Mouse (Mus musculus) cerebellum, postnatal 4 days (tissue): ENCODE results near the gene Gm17606.
"Not testable (repeated sequence)": the region's sequence is repeated elsewhere in the genome, so short reads cannot be mapped to it uniquely, and the experiment has no call there.

ENCODE experiments used
- DNase-seq, 2 experiments: peaks; one replicate each; pipeline ENCODE4 v3.0.0; 2022; ENCODE audit warnings: low spot score in 2 of 2, mixed read lengths in 1 of 2

Gene Gm17606

DNA sequence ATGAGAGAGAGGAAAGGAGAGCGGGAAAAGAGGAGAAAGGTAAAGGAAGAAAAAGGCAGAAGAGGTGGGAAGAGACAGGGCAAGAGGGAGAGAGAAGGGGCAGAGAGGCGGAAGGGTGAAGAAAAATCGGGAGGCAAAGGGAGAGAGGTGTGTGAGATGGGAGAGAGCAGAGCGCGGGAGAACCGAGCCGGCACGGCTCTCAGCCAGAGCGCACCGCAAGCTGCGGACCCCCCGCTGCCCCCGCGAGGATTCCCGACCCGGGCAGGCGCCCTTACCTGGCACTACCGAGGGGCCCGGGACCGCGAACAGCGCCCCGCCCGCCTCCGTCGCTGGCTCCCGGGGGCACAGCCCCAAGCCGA, at the start of gene Gm17606:
Gm17606 (plus strand) TSS at position 7 of the 359 bp plus-strand sequence.
- no peak for DNase-seq

DNA sequence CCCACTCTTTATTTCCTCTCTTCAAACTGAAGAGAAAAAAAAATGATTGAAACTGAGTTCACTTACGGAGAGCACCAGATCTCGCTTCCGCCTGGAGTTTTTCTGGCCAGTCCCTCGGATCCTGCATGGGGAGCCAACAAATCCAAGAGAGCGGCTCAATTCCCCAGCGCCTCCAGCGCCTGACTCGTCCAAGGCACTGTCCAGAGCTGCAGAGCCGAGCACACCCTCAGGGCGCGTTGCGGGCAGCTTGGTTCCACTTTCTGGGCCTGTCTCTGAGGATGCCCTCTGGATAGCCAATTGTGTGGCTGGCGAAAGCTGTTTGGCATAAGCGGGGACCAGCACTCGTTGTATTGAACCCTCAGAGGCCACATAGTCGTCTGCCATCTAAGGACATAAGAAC, 49.7 kb upstream of the Gm17606 start:
- DNase-seq = no peak

DNA sequence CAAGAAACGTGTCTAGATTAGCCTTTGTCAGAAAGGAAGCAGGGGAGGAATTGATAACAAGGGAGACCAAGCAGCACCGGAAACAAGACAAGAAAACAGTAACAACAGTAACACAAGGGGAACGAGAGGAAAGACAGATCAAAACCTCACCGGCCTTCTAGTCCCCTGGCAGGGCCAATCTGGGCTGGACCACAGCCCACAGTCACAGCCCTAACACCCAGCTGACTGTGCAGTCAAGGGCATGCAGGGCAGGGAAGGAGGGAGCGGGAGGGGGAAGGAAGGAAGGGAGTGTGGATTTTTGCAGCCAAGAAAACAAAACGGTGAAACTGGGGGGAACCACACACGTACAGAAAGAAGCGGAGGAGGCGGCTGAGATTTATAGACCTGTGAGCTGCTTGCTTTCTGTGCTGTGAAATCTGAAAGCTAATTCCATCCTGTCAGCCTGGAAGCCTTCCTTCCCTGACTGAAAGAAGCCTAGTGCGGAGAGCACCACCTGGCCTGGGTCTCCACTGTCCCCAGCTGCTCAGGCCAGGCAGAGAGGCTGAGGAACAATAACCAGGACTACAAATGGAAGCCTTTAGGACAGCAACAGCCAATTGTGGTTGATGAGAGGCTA, 48.3 kb upstream of the Gm17606 start:
- no peak for DNase-seq

DNA sequence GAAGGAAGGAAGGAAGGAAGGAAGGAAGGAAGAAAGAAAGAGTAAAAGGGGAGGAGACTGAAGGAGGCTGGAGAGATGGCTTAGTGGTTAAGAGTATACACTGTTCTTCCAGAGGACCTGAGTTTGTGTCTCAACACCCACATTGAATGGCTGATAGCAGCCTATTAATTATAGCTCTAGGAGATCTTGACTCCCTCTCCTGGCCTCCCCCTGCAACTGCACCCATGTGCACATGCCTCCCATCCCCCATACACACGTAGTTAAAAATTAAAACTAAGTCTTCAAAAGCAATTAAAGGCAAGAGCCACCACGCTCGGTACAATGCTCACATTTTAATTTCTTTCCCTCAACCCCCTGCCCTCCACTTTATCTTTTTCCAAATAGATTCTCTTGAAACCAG, 46.7 kb upstream of the Gm17606 start:
- no peak for DNase-seq

DNA sequence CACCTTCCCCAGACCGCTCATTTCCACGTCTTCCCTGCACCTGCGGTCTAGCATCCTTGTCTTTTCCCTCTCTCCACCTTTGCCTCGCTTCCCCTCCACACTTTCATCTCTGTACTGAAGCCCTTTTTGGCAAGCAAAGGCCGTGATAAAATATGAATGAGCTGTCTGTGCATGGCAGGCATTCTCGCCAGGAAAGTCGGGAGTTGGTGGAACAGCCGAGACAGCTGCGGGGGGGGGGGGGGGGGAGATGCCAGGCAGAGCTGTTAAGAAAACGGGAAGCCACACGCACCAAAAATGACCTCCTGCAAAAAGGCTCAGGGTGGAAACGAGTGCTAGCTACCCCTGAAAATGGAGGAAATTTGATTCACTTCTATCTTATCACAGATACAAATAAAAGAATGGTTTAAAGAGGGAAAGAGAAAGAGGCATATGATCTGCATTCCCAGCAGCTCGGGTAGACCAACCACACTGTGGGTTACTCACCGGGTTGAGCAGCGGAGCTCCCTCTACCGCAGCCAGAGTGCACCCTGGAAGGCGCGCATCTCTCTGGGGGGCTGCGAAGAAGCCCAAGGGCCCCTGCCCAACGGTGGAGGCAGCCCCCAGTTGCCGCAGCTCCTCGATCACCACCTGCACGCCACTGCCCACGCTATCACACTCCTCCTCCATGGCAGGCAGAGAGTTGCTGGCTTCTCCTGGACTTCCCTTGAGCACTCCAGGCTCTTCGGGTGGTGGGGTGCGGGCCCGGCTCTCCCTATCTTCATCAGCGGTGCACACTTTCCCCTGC, 45.9 kb upstream of the Gm17606 start:
- DNase-seq = no peak

DNA sequence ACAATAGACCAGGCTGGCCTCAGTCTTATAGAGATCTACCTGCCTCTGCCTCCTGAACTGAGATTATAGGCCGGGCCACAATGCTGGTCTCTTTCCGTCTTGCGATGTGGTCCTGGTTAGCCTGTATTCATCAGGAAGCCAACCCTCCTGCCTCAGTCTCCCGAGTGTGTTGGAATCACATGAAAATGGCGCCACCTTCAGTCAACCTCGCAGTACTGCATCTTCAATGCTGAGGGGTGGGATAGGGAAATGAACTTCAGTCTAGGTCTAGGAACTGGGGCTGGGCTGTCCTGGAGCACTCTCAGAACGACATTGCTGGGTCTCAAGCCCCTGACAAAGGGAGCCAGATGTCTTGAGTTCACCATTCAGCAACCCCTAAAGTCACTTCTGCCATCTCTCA, 43.7 kb upstream of the Gm17606 start:
- no peak for DNase-seq

DNA sequence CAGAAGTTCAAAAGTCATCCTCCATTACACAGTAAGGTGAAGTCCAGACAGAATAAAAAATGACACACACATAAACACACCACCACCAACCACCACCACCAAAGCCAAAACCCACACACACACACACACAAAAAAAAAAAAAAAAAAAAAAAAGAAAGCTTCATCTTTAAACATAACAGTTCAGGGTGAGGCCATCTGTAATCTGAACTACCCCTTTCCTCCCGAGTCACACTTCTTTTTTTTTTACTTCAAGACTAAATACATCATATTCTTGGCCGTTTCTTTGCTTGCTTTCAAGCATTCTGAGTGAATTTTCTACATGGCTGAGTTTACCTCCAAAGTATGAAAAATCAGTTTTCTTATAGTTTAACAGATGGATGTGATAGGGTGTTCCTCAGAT, 39.2 kb upstream of the Gm17606 start:
- no peak for DNase-seq

DNA sequence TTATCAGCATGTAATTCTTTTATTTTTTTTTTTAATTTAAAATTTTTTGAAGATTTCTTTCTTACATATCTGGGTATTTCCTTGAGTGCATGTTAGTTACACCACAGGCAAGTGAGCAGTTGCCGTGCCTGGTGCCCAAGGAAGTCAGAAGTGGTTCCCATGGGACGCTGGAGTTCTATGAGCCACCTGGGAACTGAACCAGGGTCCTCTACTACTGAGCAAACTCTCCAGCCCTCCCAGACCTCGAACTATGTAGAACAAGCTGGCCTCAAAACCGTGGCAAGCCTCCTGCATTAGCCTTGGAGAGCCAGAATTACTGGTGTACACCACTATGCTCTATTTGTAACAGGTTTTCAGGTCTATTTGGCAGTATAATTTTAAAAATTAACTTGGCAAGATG, 38.1 kb upstream of the Gm17606 start:
- DNase-seq = no peak

DNA sequence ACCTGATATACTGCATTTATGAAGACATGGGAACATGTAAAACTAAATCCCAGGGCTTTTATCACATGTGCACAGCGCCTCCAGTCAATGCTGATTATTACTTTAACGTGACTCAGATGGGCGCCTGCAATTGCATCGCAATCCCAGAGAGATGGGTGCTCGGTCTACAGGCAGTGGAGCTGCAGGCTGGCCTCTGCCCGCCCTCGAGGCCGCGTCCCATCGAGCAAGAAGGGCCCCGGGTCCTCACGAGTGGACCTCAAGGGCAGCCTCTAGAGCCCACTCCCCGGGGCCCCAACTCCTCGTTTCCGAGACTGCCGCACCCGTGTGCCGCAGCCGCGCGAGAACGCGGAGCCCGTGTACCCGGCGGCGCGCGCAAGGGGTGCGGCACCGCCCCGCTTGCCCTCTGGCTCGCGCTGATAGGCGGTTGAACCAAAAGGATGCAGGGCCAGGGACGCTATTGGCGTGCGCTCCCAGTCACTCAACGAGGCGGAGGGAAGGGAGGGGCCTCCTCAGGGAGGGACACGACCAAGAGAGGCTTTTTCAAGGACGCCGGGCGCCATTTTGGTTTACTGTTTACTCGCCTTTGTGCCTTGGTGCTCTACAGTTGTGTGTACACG, 37.6 kb upstream of the Gm17606 start:
- DNase-seq = peak; percentile 89 to 96

DNA sequence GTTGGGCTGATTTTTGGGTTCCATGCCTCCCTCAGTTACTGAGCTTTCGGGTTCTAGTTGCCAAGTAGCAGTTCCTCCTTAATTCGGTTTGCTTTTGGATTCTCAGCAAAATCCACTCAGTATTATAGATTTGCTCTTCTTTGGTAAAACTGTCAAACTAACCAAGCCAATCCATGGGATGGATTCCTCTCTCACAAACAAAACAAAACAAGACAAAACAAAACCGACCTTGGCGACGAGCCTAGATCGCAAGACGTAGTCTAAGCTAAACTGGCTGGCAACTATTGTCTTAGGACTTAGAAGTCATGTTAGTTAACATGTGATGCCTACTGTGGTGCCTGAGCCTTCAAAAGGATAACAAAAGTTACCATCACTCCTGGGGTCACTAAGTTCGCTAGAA, 37.1 kb upstream of the Gm17606 start:
- no peak for DNase-seq

DNA sequence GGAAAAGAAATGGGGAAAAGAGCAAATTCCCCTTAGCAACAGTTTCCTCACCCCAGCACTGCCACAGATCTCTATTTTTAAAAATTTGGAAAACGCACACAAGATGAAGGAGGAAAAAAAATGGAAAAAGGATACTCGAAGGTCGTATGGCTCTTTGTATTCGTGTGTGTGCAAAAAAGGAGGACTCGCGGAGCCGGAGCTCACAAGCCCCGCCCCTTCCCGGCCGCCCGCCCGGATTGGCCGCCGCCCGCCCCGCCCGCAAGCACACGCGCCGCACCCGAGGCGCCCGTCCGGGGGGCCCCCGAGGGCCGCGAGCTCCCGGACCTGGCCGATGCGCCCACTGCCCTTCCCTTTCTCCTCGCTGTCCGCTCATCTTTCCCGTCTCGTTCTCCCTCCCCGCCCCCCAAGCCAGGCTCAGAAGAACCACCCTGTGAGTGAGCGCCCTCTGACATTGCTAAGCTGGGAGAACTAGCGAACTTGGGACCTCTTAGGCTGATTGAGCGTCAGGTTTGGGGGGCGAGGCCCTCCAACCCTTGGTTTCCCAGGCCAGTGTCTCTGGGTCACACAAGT, 34.9 kb upstream of the Gm17606 start, which contains the start of gene 4931414P19Rik:
4931414P19Rik (minus strand) TSS at position 242 of the 570 bp plus-strand sequence.
- peak; percentile 55 to 76 for DNase-seq

DNA sequence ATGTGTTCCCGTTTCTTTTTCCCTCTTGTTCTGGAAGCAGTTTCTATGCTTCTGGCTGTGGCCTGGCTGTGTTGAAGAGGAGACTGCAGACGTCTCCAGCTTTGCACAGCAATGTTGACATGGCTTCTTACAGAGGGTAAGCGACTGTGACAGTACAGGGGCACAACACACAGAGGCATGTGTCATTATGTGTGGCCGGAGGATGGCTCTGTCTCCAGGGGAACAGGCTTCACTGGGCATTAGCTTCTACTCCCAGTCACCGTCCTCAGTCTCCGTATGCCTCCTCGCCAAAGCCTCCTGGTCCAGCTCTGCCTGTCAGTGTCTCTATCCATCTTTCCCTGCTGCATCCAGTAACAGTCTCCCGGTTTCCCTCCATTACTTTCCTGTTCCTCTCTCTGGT, 33.5 kb upstream of the Gm17606 start:
- no peak for DNase-seq

DNA sequence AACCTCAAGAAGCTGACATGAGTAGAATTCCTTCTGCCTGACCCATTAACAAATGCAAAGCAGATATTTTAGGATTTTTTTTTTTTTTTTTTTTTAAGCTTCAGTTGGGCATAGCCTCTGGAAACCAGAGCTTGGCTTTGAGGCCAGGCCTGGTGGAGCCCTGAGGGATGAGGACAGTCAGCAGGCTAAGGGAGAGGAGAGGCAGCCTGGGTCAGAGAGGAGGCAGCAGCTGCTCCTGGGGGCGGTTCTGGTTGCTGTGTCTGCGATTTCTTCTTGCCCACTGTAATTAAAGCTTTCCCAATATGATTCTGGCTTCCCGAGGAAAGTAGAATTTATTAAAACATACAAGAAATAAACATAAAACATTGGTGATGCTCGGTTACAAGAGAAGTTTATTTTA, 31.5 kb upstream of the Gm17606 start:
- no peak for DNase-seq

DNA sequence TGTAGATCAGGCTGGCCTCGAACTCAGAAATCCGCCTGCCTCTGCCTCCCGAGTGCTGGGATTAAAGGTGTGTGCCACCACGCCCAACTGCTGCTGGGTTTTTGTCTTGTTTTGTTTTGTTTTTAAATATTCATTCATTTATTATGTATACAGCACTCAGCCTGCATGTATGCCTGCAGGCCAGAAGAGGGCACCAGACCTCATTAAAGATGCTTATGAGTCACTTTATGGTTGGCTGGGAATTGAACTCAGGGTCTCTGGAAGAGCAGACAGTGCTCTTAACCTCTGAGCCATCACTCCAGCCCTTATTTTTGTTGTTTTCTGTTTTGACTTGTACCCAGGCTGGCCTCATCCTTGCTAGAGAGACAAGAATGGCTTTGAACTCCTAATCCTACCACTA, 30.8 kb upstream of the Gm17606 start:
- DNase-seq = no peak

DNA sequence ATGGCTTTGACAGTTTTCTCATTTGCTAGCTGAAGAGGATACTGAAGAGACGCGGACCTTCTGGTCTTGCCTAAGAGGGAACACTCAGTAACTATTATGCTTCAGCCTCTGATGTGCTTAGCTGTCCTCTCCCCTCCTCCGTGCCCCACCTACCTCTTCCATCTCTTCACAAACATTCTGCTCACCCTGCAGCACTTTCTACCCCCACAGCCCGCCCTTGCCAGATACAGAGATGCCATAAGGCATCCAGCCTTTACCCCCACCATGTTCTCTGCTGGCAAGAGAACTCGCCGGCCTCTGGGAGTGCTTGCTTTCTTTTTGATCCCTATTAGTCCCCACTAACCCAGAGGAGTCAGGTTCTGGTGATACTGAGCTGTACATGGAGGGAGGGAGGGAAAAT, 30.1 kb upstream of the Gm17606 start:
- no peak for DNase-seq

DNA sequence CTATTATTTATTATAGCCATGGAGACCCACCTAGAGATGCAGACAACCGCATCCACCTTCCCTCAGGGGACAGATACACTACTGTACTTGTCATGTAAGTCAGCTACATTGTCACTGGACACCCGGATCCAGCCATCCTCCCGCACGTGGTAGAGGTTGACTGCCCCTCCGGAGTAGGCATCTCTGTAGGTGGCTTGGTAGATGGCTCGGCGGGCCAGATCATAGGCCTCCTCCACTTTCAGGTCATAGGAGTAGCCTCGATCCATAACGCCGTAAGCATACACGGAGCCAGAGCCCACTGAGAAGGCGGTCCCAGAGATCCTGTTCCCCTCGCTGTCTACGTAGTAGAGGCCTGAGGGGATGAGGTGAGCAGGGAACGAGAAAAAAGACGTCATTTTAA, 26.6 kb upstream of the Gm17606 start:
- not testable (repeated sequence) for DNase-seq

DNA sequence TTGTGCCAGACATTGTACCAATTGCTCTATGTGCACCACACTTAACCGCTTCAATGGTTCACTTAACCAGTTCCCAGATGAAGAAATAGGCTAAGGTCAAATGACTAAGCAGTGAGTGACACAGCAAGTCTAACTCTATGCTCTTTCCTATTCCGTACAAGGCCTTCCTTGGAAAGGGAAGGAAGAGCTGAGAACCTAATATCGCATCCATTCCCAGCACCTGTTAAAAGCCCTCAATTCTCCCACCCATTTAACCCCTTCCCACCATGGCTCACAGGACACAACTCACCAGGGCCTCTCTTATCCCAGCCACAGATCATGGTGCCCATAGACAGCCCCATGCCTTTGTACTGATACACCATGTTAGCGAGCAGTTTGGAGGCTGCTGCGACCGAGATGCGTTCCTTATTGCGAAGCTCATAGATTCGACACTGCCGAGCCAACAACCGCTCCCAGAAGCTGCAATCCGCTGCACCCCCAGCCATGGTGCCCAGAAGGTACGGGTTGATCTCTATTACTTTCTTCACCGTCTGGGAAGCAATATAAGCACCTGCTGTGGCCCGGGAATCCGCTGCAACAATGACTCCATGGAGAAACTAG, 24.4 kb upstream of the Gm17606 start:
- DNase-seq = no peak

DNA sequence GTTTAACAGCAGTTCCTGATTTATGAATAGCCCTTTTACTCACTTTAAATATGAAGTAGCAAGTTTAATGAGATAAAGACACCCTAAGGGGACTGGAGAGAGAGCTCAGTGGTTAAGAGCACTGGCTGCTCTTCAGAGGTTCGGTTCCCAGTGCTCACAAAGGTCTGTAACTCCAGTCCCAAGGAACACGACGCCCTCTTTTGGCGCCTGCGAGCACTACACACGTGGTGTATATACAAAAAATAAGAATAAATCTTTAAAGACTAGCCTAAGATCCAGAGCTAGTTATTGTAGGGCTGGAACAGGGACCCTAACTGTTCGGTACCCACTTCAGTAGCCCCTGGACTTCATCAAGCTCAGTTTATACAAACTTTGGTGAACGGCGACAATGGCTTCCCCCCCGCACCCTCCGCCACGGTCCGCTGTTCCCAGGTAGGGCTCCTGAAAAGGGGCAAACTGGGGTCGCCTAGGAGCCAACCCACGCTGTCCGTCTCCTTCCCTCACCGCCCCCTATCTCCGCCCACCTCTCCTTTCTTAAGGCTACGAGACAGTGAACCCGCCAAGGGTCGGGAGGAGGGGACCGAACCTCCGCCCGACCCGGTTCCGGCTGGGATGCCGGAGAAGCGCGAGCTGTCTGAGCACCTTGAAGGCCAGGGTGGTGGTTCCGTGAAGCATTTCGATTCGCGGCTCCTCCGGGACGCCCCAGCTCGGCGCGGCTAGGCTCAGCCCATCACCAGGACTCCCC, 23.4 kb upstream of the Gm17606 start:
- no peak for DNase-seq

DNA sequence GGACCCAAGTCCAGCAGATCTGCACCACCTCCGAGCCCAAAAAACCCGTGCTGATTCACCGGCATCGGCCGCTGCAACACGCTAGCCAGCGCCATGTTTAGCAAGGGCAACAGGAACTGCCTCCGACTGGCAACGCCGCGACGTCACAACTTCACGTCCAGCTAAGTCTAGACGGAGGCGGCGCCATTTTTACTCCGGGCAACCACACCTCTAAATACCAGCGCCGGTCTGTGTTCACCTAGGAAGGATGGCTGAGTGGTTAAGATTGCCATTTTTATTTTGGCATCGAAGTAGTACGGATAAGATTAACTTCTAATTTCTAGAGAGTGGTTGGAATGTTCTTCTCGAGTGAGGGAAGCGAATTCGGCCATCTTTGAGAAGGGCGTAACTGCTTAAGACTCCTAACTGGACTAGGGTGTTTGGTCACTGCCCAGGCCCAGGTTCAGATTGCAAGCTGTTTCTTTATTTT, 22.8 kb upstream of the Gm17606 start, which contains the start of gene Psmb5:
Psmb5 (minus strand) TSS at position 126 of the 469 bp plus-strand sequence.
- peak; percentile 59 to 82 for DNase-seq

DNA sequence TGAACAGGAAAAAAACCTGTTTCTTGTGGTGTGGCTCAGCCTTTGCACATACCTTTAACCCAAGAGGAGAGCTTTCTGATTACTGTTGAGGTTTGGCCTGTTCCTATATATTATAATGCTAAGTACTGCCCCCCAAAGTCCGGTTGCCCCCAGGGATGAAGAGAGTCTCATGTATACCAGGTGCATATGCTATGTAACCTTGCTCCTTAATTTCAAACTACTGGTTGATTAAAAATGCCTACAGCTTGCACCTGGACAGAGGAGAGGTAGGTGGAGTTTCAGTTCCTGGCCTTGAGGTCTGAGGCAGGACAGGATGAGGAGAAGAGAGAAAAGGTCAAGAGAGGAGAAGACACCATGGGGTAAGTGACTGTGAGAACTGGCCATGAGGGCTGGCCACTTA, 19.6 kb upstream of the Gm17606 start, which contains the start of gene Psmb11:
Psmb11 (plus strand) TSS at position 301 of the 400 bp plus-strand sequence.
- no peak for DNase-seq

DNA sequence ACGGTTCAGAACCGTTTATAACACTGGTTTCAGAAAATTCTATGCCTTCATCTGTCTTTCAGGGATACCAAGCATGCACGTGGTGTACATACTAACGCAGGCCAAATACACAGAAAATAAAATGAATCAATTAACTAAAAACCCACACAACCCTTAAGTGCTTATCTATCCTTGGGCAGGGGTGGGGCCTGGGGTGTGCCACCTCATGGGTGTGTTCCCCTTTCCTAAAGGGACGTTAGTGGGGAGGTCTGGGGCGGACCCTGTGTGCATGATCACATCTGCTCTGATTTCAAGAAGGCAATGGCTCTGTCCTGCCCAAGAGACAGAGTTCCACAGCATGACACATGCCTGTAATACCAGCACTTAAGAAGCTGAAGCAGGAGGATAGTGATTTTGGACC, 17.4 kb upstream of the Gm17606 start:
- no peak for DNase-seq
